Mouse (Mus musculus) mouse trophoblast stem cell (cell line): ENCODE results near the gene Pcdh19.

ENCODE experiments used
- in situ Hi-C, 2 experiments: fragments of 300-500 bp; cut with MseI, MboI; formaldehyde crosslinking; loops; 2 replicates in 1 of 2; 3 replicates in 1 of 2; pipeline ENCODE4 v1.15.1; 2025

Pcdh19 gene

DNA sequence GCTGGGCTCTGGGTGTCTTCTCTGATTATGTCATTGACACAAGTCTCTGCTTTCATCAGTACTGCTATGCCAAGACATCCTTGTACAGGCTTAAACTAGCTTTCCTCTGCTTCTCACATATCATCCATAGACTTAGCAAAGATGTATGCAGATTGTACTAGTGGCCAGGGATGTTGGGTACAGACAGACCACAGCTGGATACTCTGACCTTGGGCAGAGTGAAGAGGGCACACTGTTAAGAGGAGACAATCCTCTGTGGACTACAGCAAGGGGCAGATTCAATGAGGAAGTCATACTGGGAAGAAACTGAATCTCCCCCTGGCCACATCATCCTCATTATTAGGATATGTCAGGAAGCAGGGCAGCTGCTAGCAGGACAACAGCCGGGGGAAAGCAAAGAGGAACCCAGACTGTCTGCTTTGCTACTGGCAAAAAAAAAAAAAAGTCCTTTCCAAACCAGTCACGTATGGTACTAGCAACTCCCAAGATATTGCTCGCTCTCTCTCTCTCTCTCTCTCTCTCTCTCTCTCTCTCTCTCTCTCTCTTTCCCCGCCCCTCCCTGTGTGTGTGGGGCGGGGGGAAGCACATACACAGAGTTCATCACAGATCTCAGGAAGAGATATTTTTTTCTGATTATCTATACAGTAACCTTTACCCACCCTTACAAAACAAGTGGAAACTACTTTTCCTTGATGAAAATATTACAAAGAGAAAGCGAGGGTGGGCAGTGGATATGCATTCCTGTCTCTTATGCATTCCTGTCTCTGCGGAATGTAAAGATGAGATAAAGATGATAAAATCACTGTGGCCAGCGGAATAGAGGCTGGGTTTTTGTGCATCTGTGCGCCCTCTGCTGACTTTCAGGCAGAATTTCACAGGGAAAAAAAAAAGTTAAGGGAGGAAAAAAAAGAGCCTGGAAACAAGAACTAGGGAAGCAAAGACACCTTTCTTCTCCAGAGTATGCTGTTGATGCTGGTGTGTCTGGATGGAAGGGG lies 31.2 kb downstream of the Pcdh19 start:
- in situ Hi-C loops: no loop called here

GRCm38 (mm10) chrX:133655876-133656538 lies 32.8 kb downstream of the Pcdh19 start:
- in situ Hi-C loops: no loop called here

- in situ Hi-C loops: no loop called here
These were observed 33.6 kb downstream of the Pcdh19 start for GRCm38 (mm10) chrX:133655196-133655595.

DNA sequence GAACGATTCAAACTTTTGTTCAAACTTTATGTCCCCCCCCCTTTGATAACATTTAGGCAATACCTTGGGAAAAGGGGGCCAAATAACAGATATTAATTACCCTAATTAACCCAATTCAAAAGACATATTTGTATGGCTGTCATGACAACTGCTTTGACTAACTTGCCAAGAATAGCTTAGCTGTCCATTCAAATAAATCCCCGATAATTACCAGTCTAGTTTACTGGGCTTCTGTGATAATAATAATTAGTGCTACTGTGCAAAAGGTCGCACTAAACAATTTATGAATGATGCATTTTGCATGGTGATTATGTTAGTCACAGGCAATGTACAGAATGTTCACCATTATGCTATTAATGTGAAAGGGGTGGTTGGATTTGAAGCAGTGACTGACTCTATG lies 35.7 kb downstream of the Pcdh19 start:
- in situ Hi-C loops: no loop called here

DNA sequence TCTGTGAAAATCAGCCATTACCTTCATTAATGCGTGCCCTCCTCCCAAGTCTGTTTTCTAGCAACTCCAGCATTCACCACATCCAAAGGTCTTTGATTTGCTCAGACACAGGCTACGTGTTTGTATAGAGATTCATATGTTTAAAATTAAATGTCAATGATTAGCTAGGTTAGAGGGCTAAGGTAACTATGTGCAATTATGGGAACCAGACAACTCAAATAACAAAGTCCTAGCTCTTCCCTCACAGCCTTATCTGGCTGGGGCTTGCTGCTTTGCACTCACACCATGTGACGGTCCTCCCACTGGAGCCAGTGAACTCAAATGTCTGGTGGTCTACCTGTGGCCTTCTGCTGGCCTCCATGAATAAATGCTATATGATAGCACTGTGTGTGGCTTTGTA lies 38.4 kb downstream of the Pcdh19 start:
- in situ Hi-C loops: no loop called here

DNA sequence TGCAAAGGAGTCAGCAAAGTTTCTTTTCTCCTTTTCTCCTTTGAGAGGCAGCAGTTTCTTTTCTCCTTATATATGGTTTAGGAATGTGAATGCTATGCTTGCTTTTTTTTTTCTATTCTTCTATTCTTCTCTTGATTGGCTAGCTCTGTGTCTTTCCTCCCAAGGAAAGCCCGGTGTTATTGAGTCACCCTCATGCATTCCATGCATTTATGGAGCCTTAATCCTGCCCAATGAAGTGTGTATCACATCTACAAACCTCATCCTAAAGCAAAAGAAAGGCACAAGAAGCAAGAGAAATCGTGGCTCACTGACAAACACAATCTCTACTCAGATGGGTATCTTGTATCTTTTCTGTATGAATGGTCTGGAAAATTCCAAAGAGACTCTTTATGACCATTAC lies 41.0 kb downstream of the Pcdh19 start:
- in situ Hi-C loops: no loop called here

DNA sequence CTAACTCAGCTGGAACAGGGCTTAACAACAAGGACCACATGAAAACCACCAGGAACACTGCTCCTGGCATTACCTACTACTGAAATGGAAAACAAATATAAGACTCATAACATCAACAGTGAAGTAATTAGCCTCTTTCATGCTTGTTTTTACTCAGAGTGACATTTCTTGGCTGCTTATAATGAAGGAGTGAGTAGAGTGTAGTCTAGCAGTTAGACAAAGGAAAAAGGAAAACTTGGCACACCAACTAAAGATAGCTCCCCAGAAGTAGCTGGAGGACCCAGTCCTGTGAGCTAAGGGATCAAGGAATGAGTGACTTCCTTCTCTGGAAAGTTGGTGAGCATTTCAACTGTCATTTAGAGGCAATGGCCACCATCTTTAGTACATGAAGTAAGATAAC lies 49.3 kb downstream of the Pcdh19 start:
- in situ Hi-C loops: no loop called here

GRCm38 (mm10) chrX:133629538-133629937 lies 59.2 kb downstream of the Pcdh19 start:
- in situ Hi-C loops: no loop called here

DNA sequence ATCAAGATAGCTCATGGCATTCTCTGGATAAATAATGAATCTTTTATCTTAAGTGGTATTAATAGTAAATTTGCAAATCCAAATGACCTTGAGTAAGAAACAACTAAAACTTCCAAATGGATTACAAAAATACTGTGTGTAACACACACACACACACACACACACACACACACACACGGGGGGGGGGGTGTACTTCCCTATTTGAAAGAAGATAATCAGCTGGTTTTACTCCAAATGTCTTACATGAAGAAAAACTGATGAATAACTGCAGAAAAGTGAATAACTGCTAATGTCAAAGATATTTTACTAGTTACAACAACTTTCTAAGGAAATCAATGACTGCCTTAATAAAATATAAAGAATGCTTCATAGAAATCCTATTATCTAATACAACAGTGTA lies 70.6 kb downstream of the Pcdh19 start:
- in situ Hi-C loops: no loop called here

- in situ Hi-C loops: no loop called here
These were observed 83.0 kb downstream of the Pcdh19 start for GRCm38 (mm10) chrX:133605828-133606227.

GRCm38 (mm10) chrX:133604272-133604671 lies 84.5 kb downstream of the Pcdh19 start:
- in situ Hi-C loops: no loop called here

- in situ Hi-C loops: no loop called here
These were observed 86.7 kb downstream of the Pcdh19 start for GRCm38 (mm10) chrX:133602068-133602467.

DNA sequence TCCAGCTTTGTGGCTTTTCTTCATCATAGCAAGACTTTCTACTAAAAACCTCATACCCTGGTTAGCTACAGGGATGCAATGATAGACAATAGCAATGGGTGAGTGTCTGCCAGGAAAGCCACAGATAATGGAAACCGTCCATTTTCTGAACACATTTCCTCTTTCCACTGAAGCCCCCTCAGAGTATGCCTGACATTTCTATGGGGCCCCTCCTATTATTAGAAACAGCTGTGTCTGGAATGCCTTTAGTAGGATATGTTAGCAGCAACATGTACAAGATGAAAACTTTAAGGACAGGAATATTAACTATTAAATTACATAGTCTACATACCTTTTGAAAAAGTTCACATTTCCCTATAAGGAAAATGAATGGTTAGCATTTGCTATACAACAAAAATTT lies 87.1 kb downstream of the Pcdh19 start:
- in situ Hi-C loops: no loop called here

- in situ Hi-C loops: no loop called here
These were observed 87.6 kb downstream of the Pcdh19 start for GRCm38 (mm10) chrX:133601195-133601594.

DNA sequence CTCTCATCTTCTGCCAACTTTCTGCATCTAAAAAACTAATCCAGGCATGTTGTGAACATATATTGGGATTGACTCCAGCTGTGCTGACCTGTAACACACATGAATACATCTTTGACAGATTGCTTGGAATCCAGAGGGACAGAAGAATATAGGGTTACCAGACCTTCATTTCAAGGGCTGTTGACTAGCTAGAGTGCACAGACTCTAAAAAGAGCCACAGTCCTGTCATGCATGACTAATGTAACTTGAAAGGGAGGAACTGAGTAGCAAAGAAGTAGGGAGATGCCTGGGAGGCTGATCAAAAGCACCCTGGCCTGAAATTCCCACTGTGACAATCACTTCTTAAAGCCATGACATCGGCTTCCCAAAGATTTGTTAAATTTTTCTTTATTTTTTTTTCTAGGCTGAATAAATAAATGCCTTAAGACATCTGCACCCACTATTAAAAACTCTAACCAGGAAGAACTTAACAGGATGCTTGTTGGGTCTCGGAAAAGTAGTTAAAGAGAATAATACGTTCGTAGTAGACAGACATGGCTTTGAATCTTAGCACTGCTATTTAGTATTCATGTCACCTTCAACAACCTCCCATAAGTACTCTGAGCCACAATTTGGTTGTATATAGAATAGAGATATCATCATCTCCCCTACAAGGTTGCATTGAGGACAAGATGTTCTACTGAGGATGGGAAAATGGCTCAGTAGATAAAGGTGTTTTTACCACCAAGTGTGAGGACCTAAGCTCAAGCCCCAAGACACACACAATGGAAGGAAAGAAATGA lies 113.0 kb downstream of the Pcdh19 start:
- in situ Hi-C loops: no loop called here

DNA sequence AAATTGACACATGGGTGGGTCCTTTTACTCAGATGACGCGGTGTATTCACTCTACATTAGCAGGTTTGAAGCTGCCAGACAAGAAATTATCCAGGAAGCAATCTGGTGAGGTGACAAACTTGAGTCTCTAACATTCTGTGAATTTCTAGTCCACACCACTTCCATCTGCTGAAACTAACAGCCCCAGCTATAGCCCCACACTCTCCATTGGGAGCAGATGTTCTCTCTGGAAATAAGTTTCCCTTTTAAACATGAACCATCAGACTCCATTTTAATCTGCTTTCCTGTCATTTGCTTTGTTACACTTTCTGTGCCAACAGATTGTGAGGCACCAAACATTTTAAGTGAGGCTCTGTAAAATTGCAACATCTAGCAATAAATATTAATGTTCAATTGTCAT lies 123.4 kb downstream of the Pcdh19 start:
- in situ Hi-C loops: no loop called here
